Mouse (Mus musculus) ES-E14 (cell line): ENCODE measurements around the gene Akap2.

Experiments used
- CHD2 ChIP-seq: IDR thresholded peaks from 2 replicates; pipeline ENCODE4 v1.6.1; 2014; ENCODE audit warnings: mild to moderate bottlenecking, low read depth, low read length, inconsistent platforms
- HCFC1 ChIP-seq: IDR thresholded peaks from 2 replicates; pipeline ENCODE4 v1.6.1; 2012; ENCODE audit warnings: low read length, inconsistent platforms, borderline replicate concordance; ENCODE audit not compliant: insufficient read depth
- MAFK ChIP-seq: IDR thresholded peaks from 2 replicates; pipeline ENCODE4 v1.6.1; 2014; ENCODE audit warnings: mild to moderate bottlenecking, low read depth, low read length, inconsistent platforms; ENCODE audit not compliant: insufficient read depth
- ZC3H11A ChIP-seq: IDR thresholded peaks from 2 replicates; pipeline ENCODE4 v1.6.1; 2012; ENCODE audit warnings: low read depth, mild to moderate bottlenecking, inconsistent platforms, low read length, borderline replicate concordance
- ZNF384 ChIP-seq: IDR thresholded peaks from 2 replicates; pipeline ENCODE4 v1.6.1; 2012; ENCODE audit warnings: low read depth, low read length, inconsistent platforms

- TF ChIP-seq CHD2 (no peak), HCFC1 (no peak), ZC3H11A (no peak), ZNF384 (no peak), MAFK (no peak)
These were observed 213.2 kb downstream of the Akap2 start for GRCm38 (mm10) chr4:57930559-57931170.
